Comparison of ENCODE assay signal across 25 mouse cellular contexts in genomic region chr5:31693191-31693590, GRCm38 (mm10). TPM values are rescaled to one million over a fixed set of nuclear protein-coding genes. Genes with fewer than 3 reads are reported as not detected.
DNase-seq lines count a peak whose midpoint lies in the region; ATAC-seq and TF ChIP-seq lines count a peak whose summit lies in the region.
"Had no signal": no experiment of that assay in that cellular context is flagged by ENCODE, and none has a peak within 500 bp of the region (broad histone marks: within the 10 kb centered on the region; RNA-seq: fewer than 3 reads in every experiment).

No protein-coding gene starts in this region.

- TF ChIP-seq POLR2A in limb, embryonic 14.5 days (IDR thresholded peaks at IDR 0.05; ENCODE audit: borderline replicate concordance, extremely low read depth, insufficient read depth, insufficient read length) = no peak
- TF ChIP-seq POLR2A in MEL (IDR thresholded peaks at IDR 0.05; ENCODE audit: control insufficient read depth in 1 of 2, insufficient read depth in 1 of 2, low read depth in 1 of 2, low read length in 2 of 2, poor library complexity in 1 of 2) (no peak), myocyte (IDR thresholded peaks at IDR 0.05; ENCODE audit: insufficient read length, low read depth) (no peak)

- peak; percentile 49 for DNase-seq in limb, embryonic 14.5 days (ENCODE audit: low spot score)
- no peak for DNase-seq in limb, embryonic 10.5 days (ENCODE audit: low spot score)
- DNase-seq in MEL (ENCODE audit: low read depth, low spot score) = peak; percentile 39
- DNase-seq in MN1 (ENCODE audit: low spot score) = peak; percentile 40
- DNase-seq in layer of hippocampus, adult 8-10 months (ENCODE audit: low spot score in 2 of 2) = no peak
- DNase-seq: adrenal gland, adult 2 months; adrenal gland, postnatal 14 days; cerebellum, adult 11 months; cerebellum, adult 2 months; cerebellum, adult 9-11 months; cerebellum, postnatal 25 days; forebrain, postnatal 0 days; gastrocnemius, postnatal 25 days; heart, adult 18-20 months; heart, postnatal 14 days; heart, postnatal 4 days had no signal

- TF ChIP-seq CTCF in MEL (IDR thresholded peaks at IDR 0.05 in 2 of 3, conservative IDR thresholded peaks at IDR 0.05 in 1 of 3; ENCODE audit: control insufficient read depth in 1 of 3, insufficient read depth in 1 of 3, low read depth in 2 of 3, low read length in 3 of 3, poor library complexity in 1 of 3, severe bottlenecking in 1 of 3) = no peak

- no peaks in the 10 kb centered on the region for H3K27me3 ChIP-seq in limb, embryonic 14.5 days (ENCODE audit: control insufficient read depth, insufficient read depth, low read length)
- no peaks in the 10 kb centered on the region for H3K27me3 ChIP-seq in limb, embryonic 10.5 days (ENCODE audit: low read depth, poor library complexity, severe bottlenecking)
- H3K27me3 ChIP-seq in MEL (ENCODE audit: control insufficient read depth in 1 of 2, insufficient read depth in 2 of 2, low read length in 2 of 2) (no peaks in the 10 kb centered on the region), myocyte (ENCODE audit: control insufficient read depth, insufficient read depth, insufficient read length) (no peaks in the 10 kb centered on the region)
- H3K27me3 ChIP-seq: embryonic facial prominence, embryonic 13.5 days; heart, embryonic 13.5 days had no signal

- H3ac ChIP-seq in myocyte (ENCODE audit: control insufficient read depth, insufficient read length) = no peak overlapping the region

- TF ChIP-seq EP300 in MEL (IDR thresholded peaks at IDR 0.05; ENCODE audit: low read depth in 1 of 2, low read length in 2 of 2) = no peak

- no peak overlapping the region for H3K27ac ChIP-seq in limb, embryonic 14.5 days (replicated peaks; ENCODE audit: low read depth, low read length)
- no peak overlapping the region for H3K27ac ChIP-seq in limb, embryonic 10.5 days
- no peak overlapping the region for H3K27ac ChIP-seq in MEL (ENCODE audit: control insufficient read depth, low read depth, low read length)
- H3K27ac ChIP-seq: embryonic facial prominence, embryonic 13.5 days; heart, embryonic 10.5 days; heart, embryonic 13.5 days; hindbrain, embryonic 14.5 days; hindbrain, postnatal 0 days had no signal

- no peak overlapping the region for H3K4me3 ChIP-seq in limb, embryonic 14.5 days (replicated peaks; ENCODE audit: low read length)
- H3K4me3 ChIP-seq in limb, embryonic 10.5 days = no peak overlapping the region
- H3K4me3 ChIP-seq in MEL (ENCODE audit: control insufficient read depth in 1 of 2, insufficient read depth in 1 of 2, low read depth in 2 of 2, low read length in 2 of 2) = no peak overlapping the region
- no peak overlapping the region for H3K4me3 ChIP-seq in myocyte
- H3K4me3 ChIP-seq: embryonic facial prominence, embryonic 13.5 days; heart, embryonic 10.5 days; heart, embryonic 13.5 days had no signal

- H3K9me3 ChIP-seq in limb, embryonic 14.5 days (ENCODE audit: control insufficient read depth, low read length) = no peaks in the 10 kb centered on the region
- no peaks in the 10 kb centered on the region for H3K9me3 ChIP-seq in limb, embryonic 10.5 days (replicated peaks)
- no peaks in the 10 kb centered on the region for H3K9me3 ChIP-seq in MEL (replicated peaks; ENCODE audit: insufficient read depth, low read length)
- H3K9me3 ChIP-seq: embryonic facial prominence, embryonic 13.5 days; heart, embryonic 10.5 days; heart, embryonic 13.5 days had no signal

- no peaks in the 10 kb centered on the region for H3K36me3 ChIP-seq in limb, embryonic 14.5 days (ENCODE audit: control insufficient read depth, insufficient read depth, low read length)
- H3K36me3 ChIP-seq in limb, embryonic 10.5 days = no peaks in the 10 kb centered on the region
- H3K36me3 ChIP-seq in MEL (ENCODE audit: control insufficient read depth in 1 of 2, insufficient read depth in 2 of 2, low read length in 2 of 2) = peaks cover 0 to 19% of the 10 kb centered on the region in 2 experiments; a peak in 2 of 4 replicates
- H3K36me3 ChIP-seq in myocyte (ENCODE audit: control insufficient read depth, insufficient read depth) = no peaks in the 10 kb centered on the region
- H3K36me3 ChIP-seq: embryonic facial prominence, embryonic 13.5 days; heart, embryonic 10.5 days; heart, embryonic 13.5 days had no signal

- H3K4me2 ChIP-seq in limb, embryonic 14.5 days (replicated peaks; ENCODE audit: low read depth, low read length, severe bottlenecking) = no peak overlapping the region
- peak overlapping the region; percentile 10 for H3K4me2 ChIP-seq in myocyte (ENCODE audit: low read depth)
- H3K4me2 ChIP-seq: embryonic facial prominence, embryonic 13.5 days; heart, embryonic 13.5 days; hindbrain, embryonic 14.5 days had no signal

- TF ChIP-seq RAD21 in MEL (IDR thresholded peaks at IDR 0.05; ENCODE audit: low read depth, low read length) = no peak

- H3K79me2 ChIP-seq in MEL (ENCODE audit: control insufficient read depth, insufficient read depth, low read length, poor library complexity) (peaks cover 13% of the 10 kb centered on the region), myocyte (ENCODE audit: control insufficient read depth, insufficient read depth) (no peaks in the 10 kb centered on the region)

- no peak for ATAC-seq in limb, embryonic 14.5 days (ENCODE audit: low FRiP score, low read depth)
- ATAC-seq: CD4-positive, CD25-positive, alpha-beta regulatory T cell, adult 4 months; forebrain, embryonic 14.5 days; forebrain, postnatal 0 days; hindbrain, postnatal 0 days; inflammation-experienced regulatory T-cells, adult 6 months had no signal

- H3K9ac ChIP-seq in limb, embryonic 14.5 days (ENCODE audit: low read depth, low read length, severe bottlenecking) = no peak overlapping the region
- no peak overlapping the region for H3K9ac ChIP-seq in MEL (ENCODE audit: control insufficient read depth, low read depth, low read length, poor library complexity, severe bottlenecking)
- H3K9ac ChIP-seq: embryonic facial prominence, embryonic 13.5 days; forebrain, postnatal 0 days; heart, embryonic 13.5 days; hindbrain, embryonic 14.5 days had no signal

- H3K4me1 ChIP-seq in limb, embryonic 14.5 days (ENCODE audit: control insufficient read depth, insufficient read depth, low read length) = peaks cover 4% of the 10 kb centered on the region
- peaks cover 7% of the 10 kb centered on the region for H3K4me1 ChIP-seq in limb, embryonic 10.5 days
- H3K4me1 ChIP-seq in MEL (ENCODE audit: control insufficient read depth in 1 of 2, insufficient read depth in 2 of 2, low read length in 2 of 2) = peaks cover 3% of the 10 kb centered on the region in 2 experiments; a peak in 2 of 4 replicates

TF ChIP-seq in MEL, 35 proteins besides CTCF, POLR2A, EP300 and RAD21:
- TF ChIP-seq SMC3 (IDR thresholded peaks at IDR 0.05; ENCODE audit: low read depth, low read length) (no peak), POLR2AphosphoS2 (IDR thresholded peaks at IDR 0.05; ENCODE audit: low read length) (no peak), ZNF384 (IDR thresholded peaks at IDR 0.05; ENCODE audit: low read depth, low read length) (peak; percentile 44), HCFC1 (IDR thresholded peaks at IDR 0.05; ENCODE audit: low read depth, low read length) (no peak), UBTF (IDR thresholded peaks at IDR 0.05; ENCODE audit: borderline replicate concordance, insufficient read depth, low read depth, low read length) (no peak)

TF ChIP-seq in myocyte, 11 proteins besides CTCF, POLR2A, EP300 and RAD21:
- TF ChIP-seq CEBPB (IDR thresholded peaks at IDR 0.05; ENCODE audit: insufficient read depth, poor library complexity, severe bottlenecking) (no peak), TCF12 (IDR thresholded peaks at IDR 0.05; ENCODE audit: insufficient read depth, poor library complexity, severe bottlenecking) (no peak), POLR2AphosphoS2 (IDR thresholded peaks at IDR 0.05; ENCODE audit: insufficient read length, low read depth) (no peak), TCF3 (IDR thresholded peaks at IDR 0.05; ENCODE audit: insufficient read length, low read depth) (no peak), MAX (IDR thresholded peaks at IDR 0.05; ENCODE audit: low read depth) (no peak)
TF ChIP-seq in myocyte: peak in this region for 0.

RNA-seq across cellular contexts. Expression of gene Rbks, which starts 4.2 kb away (rescaled TPM):
- 1.5 and 1.9 TPM in 2 replicates for polyA plus RNA-seq in limb, embryonic 14.5 days (2012; rRNA removed)
- 2.2 and 3.0 TPM in 2 replicates for polyA plus RNA-seq in limb, embryonic 14.5 days (2014; fragmentation: Nextera tagmentation; extraction: Ambion mirVana)
- polyA plus RNA-seq in limb, embryonic 10.5 days (2016; fragmentation: Nextera tagmentation; extraction: Ambion mirVana) = 4.9 and 5.0 TPM in 2 replicates
- total RNA-seq in MEL (2012; rRNA removed) = 23.8 and 34.3 TPM in 2 replicates
- polyA plus RNA-seq in MEL (2012; ENCODE audit: insufficient read depth in 1 of 2, insufficient read length in 2 of 2, low read depth in 1 of 2, low replicate concordance in 2 of 2, missing spikeins in 1 of 2) (10 to 100 TPM in 1 of 2 experiments, not detected in 1; 47.4 TPM), myocyte (2012; fragmentation: generic; extraction: Trizol) (2.0 TPM)
- 1 to 10 TPM; 2.7 to 6.0 (median 4.3) TPM for total RNA-seq in layer of hippocampus, adult 8-10 months (2022)

RNA-seq across cellular contexts. Expression of gene Babam2, which starts 4.3 kb away (rescaled TPM):
- 22.7 and 23.4 TPM in 2 replicates for polyA plus RNA-seq in limb, embryonic 14.5 days (2012; rRNA removed)
- 27.7 and 35.8 TPM in 2 replicates for polyA plus RNA-seq in limb, embryonic 14.5 days (2014; fragmentation: Nextera tagmentation; extraction: Ambion mirVana)
- 35.7 and 37.0 TPM in 2 replicates for polyA plus RNA-seq in limb, embryonic 10.5 days (2016; fragmentation: Nextera tagmentation; extraction: Ambion mirVana)
- total RNA-seq in MEL (2012; rRNA removed) = 40.5 and 43.3 TPM in 2 replicates
- polyA plus RNA-seq in MEL (2012; ENCODE audit: insufficient read depth in 1 of 2, insufficient read length in 2 of 2, low read depth in 1 of 2, low replicate concordance in 2 of 2, missing spikeins in 1 of 2) = 10 to 100 TPM in 1 of 2 experiments, not detected in 1; 86.6 TPM
- 77.2 TPM for polyA plus RNA-seq in myocyte (2012; fragmentation: generic; extraction: Trizol)
- 10 to 100 TPM; 49.4 to 52.1 (median 50.4) TPM for total RNA-seq in layer of hippocampus, adult 8-10 months (2022)

Comparison
In these comparisons a context has a peak if more than half of its experiments do, and no peak if none do; other contexts are left out.
1. DNase-seq: peak in limb, embryonic 14.5 days (single experiment), MEL (single experiment) and MN1 (single experiment); none in limb, embryonic 10.5 days (single experiment) and layer of hippocampus, adult 8-10 months (0 of 2).